Mouse (Mus musculus): ENCODE data around the gene Larp1b. TPM values are rescaled to one million over a fixed set of nuclear protein-coding genes. Genes with fewer than 3 reads are reported as not detected.

Gene Larp1b
- polyA plus RNA-seq, 1 experiment from 2014 or later: 2.2 TPM

DNA sequence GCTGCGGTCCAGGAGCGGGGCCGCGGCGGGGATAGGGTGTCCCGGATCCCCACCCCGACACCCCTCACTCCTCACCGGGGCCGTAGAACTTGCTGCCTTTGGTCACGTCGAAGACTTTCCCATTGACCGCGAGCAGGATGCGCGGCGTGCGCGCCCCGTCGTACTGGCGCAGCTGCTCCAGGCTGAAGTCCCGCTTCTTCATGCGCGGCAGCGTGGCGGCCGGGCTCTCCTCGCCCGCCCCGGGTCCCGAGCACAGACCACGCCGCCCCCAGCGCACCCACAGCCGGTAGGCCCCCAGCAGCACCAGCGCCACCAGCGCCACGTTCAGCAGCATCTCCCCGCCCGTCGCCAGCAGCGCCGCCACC lies 132.9 kb downstream of the Larp1b start:
- H3K36me3 ChIP-seq (ENCODE audit: control insufficient read depth, insufficient read depth, low read length): no peaks in the 10 kb centered on the region
- DNase-seq (ENCODE audit: low spot score) (no peak), ATAC-seq (ENCODE audit: low FRiP score) (peak; percentile 53)
- peak overlapping the region; percentile 88 for H3K4me3 ChIP-seq (ENCODE audit: low read depth, low read length)
- peak overlapping the region; percentile 67 for H3K27ac ChIP-seq (ENCODE audit: low read depth, low read length)
- WGBS: 0% methylated on average over 42 of the region's 43 CpGs
- no peaks in the 10 kb centered on the region for H3K9me3 ChIP-seq (ENCODE audit: control insufficient read depth, low read length)
- peak overlapping the region; percentile 74 for H3K4me2 ChIP-seq (replicated peaks; ENCODE audit: low read depth, low read length)
- H3K27me3 ChIP-seq (ENCODE audit: control insufficient read depth, insufficient read depth, low read length): no peaks in the 10 kb centered on the region
- H3K4me1 ChIP-seq (replicated peaks; ENCODE audit: control insufficient read depth, insufficient read depth, low read length): 0 out of 2 replicates have a peak, but pooled peaks cover 6% of the 10 kb centered on the region
- H3K9ac ChIP-seq (ENCODE audit: low read depth, low read length): peak overlapping the region; percentile 80

DNA sequence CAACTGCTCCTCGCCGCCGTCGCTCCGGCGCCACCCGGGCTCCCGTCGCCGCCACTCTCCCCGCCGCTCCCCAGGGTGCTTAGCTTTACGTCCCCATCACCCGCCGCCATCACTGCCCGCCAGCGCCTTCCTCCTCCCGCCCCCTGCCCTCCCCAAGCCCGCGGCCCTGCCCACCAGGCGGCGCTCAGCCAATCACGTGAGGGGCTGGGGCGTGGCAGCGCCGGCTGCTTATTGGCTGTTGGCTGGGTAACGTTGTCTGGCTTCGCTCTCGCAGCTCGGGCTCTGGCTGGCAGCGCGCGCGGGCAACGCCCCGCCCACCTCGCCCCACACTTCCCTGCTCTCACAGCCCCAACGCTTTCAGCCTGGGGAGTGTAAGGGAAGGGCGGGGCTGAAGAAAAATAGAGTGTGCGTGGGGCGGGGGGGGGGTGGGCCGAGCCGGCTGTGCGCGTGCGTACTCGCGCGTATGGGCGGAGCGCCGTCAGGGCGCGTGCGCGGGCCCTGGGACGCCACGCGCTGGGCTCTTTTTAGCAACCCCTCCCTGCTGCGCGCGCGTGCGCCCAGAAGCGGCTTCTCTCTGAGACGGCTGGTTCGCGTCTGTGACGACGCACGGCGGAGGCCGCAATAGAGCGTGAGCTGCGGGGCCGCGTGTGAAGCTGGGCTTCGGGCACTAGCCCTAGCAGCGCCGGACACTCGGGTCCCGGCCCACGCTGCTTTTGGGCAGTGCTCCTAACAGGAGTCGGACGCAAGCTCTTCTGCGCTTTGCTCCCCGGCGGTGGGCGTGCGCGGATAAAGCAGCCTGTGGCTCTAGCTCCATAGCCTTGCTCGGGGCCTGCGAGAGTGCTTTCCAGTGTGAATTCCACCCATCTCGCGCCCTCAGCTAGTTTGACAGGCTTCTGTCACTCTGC lies 133.5 kb downstream of the Larp1b start, which contains the start of gene Pgrmc2:
Gene Pgrmc2, minus strand, starts transcription at position 162 of the 905 bp plus-strand sequence.
- ATAC-seq (ENCODE audit: low FRiP score) (peak; percentile 98), DNase-seq (ENCODE audit: low spot score) (peak; percentile 98)
- H3K36me3 ChIP-seq (ENCODE audit: control insufficient read depth, insufficient read depth, low read length): no peaks in the 10 kb centered on the region
- WGBS: under 1% methylated on average over 71 of the region's 95 CpGs
- peak within 1 kb of the TSS; percentile 88 for H3K4me3 ChIP-seq (ENCODE audit: low read depth, low read length)
- H3K9ac ChIP-seq (ENCODE audit: low read depth, low read length): peak within 1 kb of the TSS; percentile 80
- 0 out of 2 replicates have a peak, but pooled peaks cover 6% of the 10 kb centered on the region for H3K4me1 ChIP-seq (replicated peaks; ENCODE audit: control insufficient read depth, insufficient read depth, low read length)
- no peaks in the 10 kb centered on the region for H3K27me3 ChIP-seq (ENCODE audit: control insufficient read depth, insufficient read depth, low read length)
- peak within 1 kb of the TSS; percentile 88 for H3K27ac ChIP-seq (ENCODE audit: low read depth, low read length)
- peak within 1 kb of the TSS; percentile 74 for H3K4me2 ChIP-seq (replicated peaks; ENCODE audit: low read depth, low read length)
- H3K9me3 ChIP-seq (ENCODE audit: control insufficient read depth, low read length): no peaks in the 10 kb centered on the region

DNA sequence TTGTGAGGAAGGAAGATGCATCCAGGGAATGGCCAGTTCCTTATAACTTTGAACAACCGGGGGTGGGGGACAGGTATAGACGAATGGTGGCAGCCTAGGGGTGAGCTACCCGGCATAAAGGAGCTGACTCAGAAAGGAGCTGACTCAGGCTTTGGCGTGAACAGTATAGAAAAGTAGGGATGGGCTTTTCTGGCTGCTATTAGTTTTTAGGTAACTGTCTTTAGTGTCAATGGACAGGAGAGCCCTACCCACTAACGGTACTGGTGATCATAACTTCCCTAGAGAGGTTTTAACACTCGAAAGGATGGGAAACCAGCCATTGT lies 134.1 kb downstream of the Larp1b start:
- Histone ChIP-seq H3K36me3 (ENCODE audit: control insufficient read depth, insufficient read depth, low read length) (no peaks in the 10 kb centered on the region), H3K27ac (ENCODE audit: low read depth, low read length) (peak overlapping the region; percentile 88), H3K27me3 (ENCODE audit: control insufficient read depth, insufficient read depth, low read length) (no peaks in the 10 kb centered on the region), H3K4me1 (replicated peaks; ENCODE audit: control insufficient read depth, insufficient read depth, low read length) (0 out of 2 replicates have a peak, but pooled peaks cover 6% of the 10 kb centered on the region), H3K4me3 (ENCODE audit: low read depth, low read length) (peak overlapping the region; percentile 88), H3K9me3 (ENCODE audit: control insufficient read depth, low read length) (no peaks in the 10 kb centered on the region), H3K4me2 (replicated peaks; ENCODE audit: low read depth, low read length) (peak overlapping the region; percentile 70), H3K9ac (ENCODE audit: low read depth, low read length) (peak overlapping the region; percentile 77)
- ATAC-seq (ENCODE audit: low FRiP score) (peak; percentile 36), DNase-seq (ENCODE audit: low spot score) (no peak)
- WGBS: 2% methylated on average over 6 of the region's 6 CpGs

DNA sequence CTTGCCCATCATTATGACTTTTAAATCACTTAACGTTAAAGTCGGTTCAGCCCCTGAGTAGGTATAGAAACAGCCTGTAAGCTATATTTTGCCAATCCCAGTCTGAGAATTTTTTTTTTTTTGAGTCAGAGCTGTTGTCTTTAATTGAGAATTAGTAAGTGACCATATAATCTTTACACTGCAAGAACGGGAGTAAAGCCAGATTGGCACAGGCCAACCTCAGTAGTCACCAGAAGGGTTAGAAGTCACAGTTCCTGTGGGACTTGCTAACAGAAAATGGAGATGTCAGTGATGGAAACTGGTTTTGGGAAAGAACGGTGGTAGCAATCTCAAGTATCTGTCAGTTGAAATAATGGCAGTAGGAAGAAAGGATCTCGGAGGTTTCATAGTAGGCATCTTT lies 134.8 kb downstream of the Larp1b start:
- Histone ChIP-seq H3K27me3 (ENCODE audit: control insufficient read depth, insufficient read depth, low read length) (no peaks in the 10 kb centered on the region), H3K4me1 (replicated peaks; ENCODE audit: control insufficient read depth, insufficient read depth, low read length) (0 out of 2 replicates have a peak, but pooled peaks cover 6% of the 10 kb centered on the region), H3K27ac (ENCODE audit: low read depth, low read length) (no peak overlapping the region), H3K36me3 (ENCODE audit: control insufficient read depth, insufficient read depth, low read length) (no peaks in the 10 kb centered on the region), H3K9me3 (ENCODE audit: control insufficient read depth, low read length) (no peaks in the 10 kb centered on the region), H3K4me2 (replicated peaks; ENCODE audit: low read depth, low read length) (no peak overlapping the region; the same call in 1 of the 2 replicates), H3K9ac (ENCODE audit: low read depth, low read length) (no peak overlapping the region), H3K4me3 (ENCODE audit: low read depth, low read length) (no peak overlapping the region)
- DNase-seq (ENCODE audit: low spot score) (no peak), ATAC-seq (ENCODE audit: low FRiP score) (no peak)
- 90% methylated on average over 5 of the region's 5 CpGs for WGBS

DNA sequence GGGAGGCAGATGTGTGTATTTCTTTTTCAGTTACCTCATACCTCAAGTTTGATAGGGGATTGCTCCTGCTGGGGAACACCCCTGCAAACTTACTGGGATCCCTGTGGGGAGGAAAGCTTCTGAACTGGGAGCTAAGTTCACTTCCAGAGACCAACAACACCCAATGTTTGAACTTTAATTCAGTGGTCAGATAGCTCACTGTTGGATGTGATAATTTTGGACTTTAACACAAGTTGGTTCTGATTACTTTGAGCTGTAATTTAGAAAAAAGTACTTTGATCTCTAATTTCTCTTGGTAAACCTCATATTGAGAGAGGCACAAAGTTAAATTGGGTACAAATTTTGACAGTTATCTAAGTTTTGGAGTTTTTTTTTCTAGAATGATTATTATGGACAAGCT lies 137.4 kb downstream of the Larp1b start:
- ATAC-seq (ENCODE audit: low FRiP score): no peak
- H3K4me3 ChIP-seq (ENCODE audit: low read depth, low read length): no peak overlapping the region
- H3K4me2 ChIP-seq (replicated peaks; ENCODE audit: low read depth, low read length): no peak overlapping the region
- H3K27me3 ChIP-seq (ENCODE audit: control insufficient read depth, insufficient read depth, low read length): no peaks in the 10 kb centered on the region
- no peak overlapping the region for H3K9ac ChIP-seq (ENCODE audit: low read depth, low read length)
- H3K27ac ChIP-seq (ENCODE audit: low read depth, low read length): no peak overlapping the region
- no peaks in the 10 kb centered on the region for H3K36me3 ChIP-seq (ENCODE audit: control insufficient read depth, insufficient read depth, low read length)
- H3K4me1 ChIP-seq (replicated peaks; ENCODE audit: control insufficient read depth, insufficient read depth, low read length): no peaks in the 10 kb centered on the region
- H3K9me3 ChIP-seq (ENCODE audit: control insufficient read depth, low read length): no peaks in the 10 kb centered on the region
- DNase-seq (ENCODE audit: low spot score): no peak

Other genes starting within 250 kb of the Larp1b start
- 0.11 and 0.27 TPM in 2 replicates for gene Slc25a31, start 241.0 kb upstream of the Larp1b start, polyA plus RNA-seq (2014; fragmentation: Nextera tagmentation; extraction: Ambion mirVana)
- 69.3 and 71.2 TPM in 2 replicates for gene Hspa4l, start 205.3 kb upstream of the Larp1b start, polyA plus RNA-seq (2014; fragmentation: Nextera tagmentation; extraction: Ambion mirVana)
- 57.1 and 60.6 TPM in 2 replicates for gene Plk4, start 149.8 kb upstream of the Larp1b start, polyA plus RNA-seq (2014; fragmentation: Nextera tagmentation; extraction: Ambion mirVana)
- gene Mfsd8, start 102.9 kb upstream of the Larp1b start, polyA plus RNA-seq (2014; fragmentation: Nextera tagmentation; extraction: Ambion mirVana): 9.8 and 9.9 TPM in 2 replicates
- 5.2 and 8.6 TPM in 2 replicates for gene Abhd18, start 102.9 kb upstream of the Larp1b start, polyA plus RNA-seq (2014; fragmentation: Nextera tagmentation; extraction: Ambion mirVana)
- 0.20 and 0.51 TPM in 2 replicates for gene 1700034I23Rik, start 47.3 kb upstream of the Larp1b start, polyA plus RNA-seq (2014; fragmentation: Nextera tagmentation; extraction: Ambion mirVana)
- gene Pgrmc2, start 133.2 kb downstream of the Larp1b start, polyA plus RNA-seq (2014; fragmentation: Nextera tagmentation; extraction: Ambion mirVana): 25.4 and 25.9 TPM in 2 replicates

Measured in hindbrain, embryonic 11.5 days (tissue).